Mouse (Mus musculus) neural tube, embryonic 12.5 days (tissue): ENCODE measurements at regions not wholly inside any gene's neighbourhood (a gene's known extent, or its start where the extent isn't known, plus 50 kb on each side); places are given as distances from the start of the nearest gene placed in this dataset.
A peak's percentile ranks its signal among the peaks of the same experiment; 100 is the strongest.
"Not testable (repeated sequence)": the region's sequence is repeated elsewhere in the genome, so short reads cannot be mapped to it uniquely, and the experiment has no call there.

ENCODE experiments used
- ATAC-seq: fragments of 200-750 bp; cut with Nextera tagmentation; 2 replicates; pipeline ENCODE4 v1.8.0; 2017; ENCODE audit warnings: low read depth, mild to moderate bottlenecking, moderate TSS enrichment, moderate library complexity; ENCODE audit not compliant: low FRiP score
- H3K27ac ChIP-seq: fragments of 300-500 bp; sonication (generic); 2 replicates; pipeline ENCODE4 v1.5.1; 2016
- H3K27me3 ChIP-seq: fragments of 300-500 bp; sonication (generic); replicated peaks from 2 replicates; pipeline ENCODE4 v1.6.1; 2016; ENCODE audit warnings: mild to moderate bottlenecking
- H3K36me3 ChIP-seq: fragments of 300-500 bp; sonication (generic); 2 replicates; pipeline ENCODE4 v1.6.1; 2016; ENCODE audit warnings: mild to moderate bottlenecking
- H3K4me1 ChIP-seq: fragments of 300-500 bp; sonication (generic); 2 replicates; pipeline ENCODE4 v1.6.1; 2016
- H3K4me2 ChIP-seq: fragments of 300-500 bp; sonication (generic); replicated peaks from 2 replicates; pipeline ENCODE4 v1.6.1; 2016; ENCODE audit warnings: mild to moderate bottlenecking
- H3K4me3 ChIP-seq: fragments of 300-500 bp; sonication (generic); 2 replicates; pipeline ENCODE4 v1.5.1; 2016
- H3K9ac ChIP-seq: fragments of 300-500 bp; sonication (generic); 2 replicates; pipeline ENCODE4 v1.6.1; 2016; ENCODE audit warnings: mild to moderate bottlenecking
- H3K9me3 ChIP-seq: fragments of 300-500 bp; sonication (generic); 2 replicates; pipeline ENCODE4 v1.6.1; 2016; ENCODE audit warnings: mild to moderate bottlenecking
- whole genome bisulfite sequencing: fragments of 180-500 bp; shearing (Covaris S2); methylation state at CpG from one replicate; pipeline ENCODE4 v1.1.7; 2016; 5-methylcytosine and 5-hydroxymethylcytosine counted together

DNA sequence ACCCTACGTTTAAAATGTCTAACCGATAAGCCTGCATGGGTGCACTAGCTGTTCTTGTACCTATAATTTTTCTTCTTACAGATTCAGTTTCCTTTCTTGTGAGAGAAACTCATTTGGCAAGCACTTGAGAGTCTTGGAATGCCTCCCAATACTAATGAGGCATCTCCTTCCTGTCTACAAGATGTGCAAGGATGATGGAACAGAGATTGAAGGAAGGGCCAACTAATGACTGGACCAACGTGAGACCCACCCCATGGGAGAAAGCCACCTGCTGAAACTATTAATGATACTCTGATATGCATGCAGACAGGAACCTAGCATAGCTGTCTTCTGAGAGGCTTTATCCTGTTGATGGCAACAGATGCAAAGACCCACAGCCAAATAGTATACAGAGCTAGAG is 179.9 kb upstream of the Slitrk6 start:
- Histone ChIP-seq H3K36me3 (no peaks in the 10 kb centered on the region), H3K4me1 (no peaks in the 10 kb centered on the region), H3K9me3 (no peaks in the 10 kb centered on the region), H3K4me2 (no peak overlapping the region), H3K4me3 (no peak overlapping the region), H3K27ac (no peak overlapping the region), H3K9ac (no peak overlapping the region), H3K27me3 (no peaks in the 10 kb centered on the region)
- no peak for ATAC-seq
- 92% methylated on average over 3 of the region's 3 CpGs for WGBS

DNA sequence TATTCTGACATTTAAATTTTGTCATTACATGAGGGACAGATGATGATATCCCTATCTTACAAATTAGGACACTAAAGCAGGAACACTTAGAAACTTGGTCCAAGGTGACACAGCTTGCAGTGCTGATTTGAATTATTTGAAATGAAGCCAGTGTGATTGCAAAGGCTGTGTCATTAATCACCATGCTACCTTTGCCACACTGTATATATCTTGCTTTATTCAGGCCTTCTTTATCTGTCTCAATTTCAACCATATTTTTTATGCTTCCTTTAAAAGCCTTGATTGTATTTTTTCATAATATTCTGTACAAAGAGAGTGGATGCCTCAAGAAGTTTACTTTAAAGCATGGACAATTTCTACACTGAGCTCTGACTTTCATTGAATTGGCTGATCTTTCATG is 167.0 kb upstream of the Slitrk6 start:
- H3K4me2 ChIP-seq: no peak overlapping the region
- no peaks in the 10 kb centered on the region for H3K27me3 ChIP-seq
- no peaks in the 10 kb centered on the region for H3K9me3 ChIP-seq
- no peak overlapping the region for H3K4me3 ChIP-seq
- no peaks in the 10 kb centered on the region for H3K36me3 ChIP-seq
- no peak overlapping the region for H3K27ac ChIP-seq
- H3K9ac ChIP-seq: no peak overlapping the region
- ATAC-seq: no peak
- H3K4me1 ChIP-seq: no peaks in the 10 kb centered on the region

DNA sequence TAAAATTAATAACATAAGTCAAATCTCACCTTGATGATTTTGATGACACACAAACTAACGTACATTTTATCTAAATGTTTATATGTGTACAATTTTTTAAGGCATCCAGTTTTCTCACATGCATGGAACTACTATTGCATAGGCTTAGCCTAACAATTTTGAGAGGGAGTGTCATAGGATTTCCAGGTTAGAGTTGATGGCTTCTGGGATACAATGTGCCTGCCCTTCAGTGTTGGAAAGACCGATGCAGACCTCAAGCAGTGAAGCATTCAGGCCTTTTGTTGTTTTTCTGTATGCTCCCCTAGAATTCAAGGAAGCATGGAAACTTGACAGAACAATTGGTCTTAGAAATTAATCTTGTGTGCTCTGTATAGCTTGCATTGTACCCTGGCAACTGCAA is 158.4 kb upstream of the Slitrk6 start:
- no peak overlapping the region for H3K4me3 ChIP-seq
- H3K27ac ChIP-seq: no peak overlapping the region
- no peak overlapping the region for H3K4me2 ChIP-seq
- H3K27me3 ChIP-seq: no peaks in the 10 kb centered on the region
- 58% methylated on average over 2 of the region's 2 CpGs for WGBS
- no peaks in the 10 kb centered on the region for H3K9me3 ChIP-seq
- no peaks in the 10 kb centered on the region for H3K4me1 ChIP-seq
- H3K36me3 ChIP-seq: no peaks in the 10 kb centered on the region
- no peak overlapping the region for H3K9ac ChIP-seq
- no peak for ATAC-seq

DNA sequence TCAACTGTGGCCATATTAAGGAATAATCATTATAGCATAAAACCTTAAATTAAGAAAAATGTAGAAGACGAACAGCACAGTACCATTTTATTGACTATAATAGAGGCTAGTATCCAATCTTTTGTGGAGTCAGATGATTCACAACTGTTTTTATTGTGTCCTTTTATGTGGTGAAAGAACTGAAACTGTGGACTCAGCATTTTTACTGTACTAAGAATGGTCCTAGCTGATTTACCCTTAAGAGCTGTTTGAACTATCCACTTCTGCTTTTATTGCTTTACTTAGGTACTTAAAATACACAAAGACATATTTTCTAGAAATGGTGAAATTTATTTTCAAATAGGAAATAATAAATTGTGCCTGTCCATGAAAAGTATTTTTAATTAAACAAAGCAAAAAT is 137.9 kb upstream of the Slitrk6 start:
- WGBS: 84% methylated on average over 1 of the region's 1 CpGs
- ATAC-seq: no peak

DNA sequence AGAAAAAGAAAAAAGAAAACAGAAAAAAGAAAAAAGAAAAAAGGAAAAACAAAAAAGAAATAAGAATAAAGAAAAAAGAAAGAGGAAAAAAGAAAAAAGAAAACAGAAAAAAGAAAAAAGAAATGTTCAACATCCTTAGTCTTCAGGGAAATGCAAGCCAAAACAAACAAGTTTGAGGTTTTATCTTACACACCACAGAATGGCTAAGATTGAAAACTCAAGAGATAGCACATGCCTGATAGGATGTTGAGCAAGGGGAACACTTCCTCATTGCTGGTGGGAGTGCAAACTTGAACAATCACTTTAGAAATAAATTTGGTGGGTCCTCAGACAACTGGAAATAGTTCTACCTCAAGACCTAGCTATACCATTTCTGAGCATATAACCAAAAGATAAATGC is 116.4 kb upstream of the Slitrk6 start:
- Histone ChIP-seq H3K27ac (no peak overlapping the region), H3K4me2 (no peak overlapping the region), H3K4me3 (no peak overlapping the region), H3K4me1 (no peaks in the 10 kb centered on the region), H3K9ac (no peak overlapping the region), H3K9me3 (no peaks in the 10 kb centered on the region), H3K36me3 (no peaks in the 10 kb centered on the region), H3K27me3 (no peaks in the 10 kb centered on the region)
- ATAC-seq: no peak

More for the DNA sequence above, 137.9 kb upstream of the Slitrk6 start:
- H3K27ac ChIP-seq: no peak overlapping the region
- no peak overlapping the region for H3K4me3 ChIP-seq
- H3K27me3 ChIP-seq: no peaks in the 10 kb centered on the region
- no peaks in the 10 kb centered on the region for H3K9me3 ChIP-seq
- H3K36me3 ChIP-seq: no peaks in the 10 kb centered on the region
- no peak overlapping the region for H3K4me2 ChIP-seq
- H3K4me1 ChIP-seq: no peaks in the 10 kb centered on the region
- H3K9ac ChIP-seq: no peak overlapping the region

DNA sequence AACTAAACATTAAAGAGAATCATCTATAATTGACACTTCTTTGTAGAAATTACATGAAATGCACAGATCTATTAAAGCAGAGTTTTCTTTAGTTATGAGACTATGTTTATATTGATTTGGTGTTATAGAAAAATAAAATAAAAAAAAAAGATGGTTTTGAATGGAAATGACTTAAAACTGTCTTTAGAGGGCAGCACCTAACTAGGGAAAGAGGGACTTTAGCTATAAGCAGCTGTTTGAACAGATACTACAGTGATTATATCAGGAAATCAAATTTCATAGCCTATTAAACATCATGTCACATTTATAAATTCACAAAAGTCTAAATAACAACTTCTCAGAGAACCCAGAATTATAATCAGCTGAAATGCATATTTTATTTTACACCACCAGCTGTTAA is 69.7 kb upstream of the Slitrk6 start:
- Histone ChIP-seq H3K9me3 (no peaks in the 10 kb centered on the region), H3K36me3 (no peaks in the 10 kb centered on the region), H3K27ac (no peak overlapping the region), H3K4me1 (no peaks in the 10 kb centered on the region), H3K27me3 (no peaks in the 10 kb centered on the region), H3K4me3 (no peak overlapping the region), H3K9ac (no peak overlapping the region), H3K4me2 (no peak overlapping the region)
- peak; percentile 50; the same call in 1 of the 2 replicates for ATAC-seq

DNA sequence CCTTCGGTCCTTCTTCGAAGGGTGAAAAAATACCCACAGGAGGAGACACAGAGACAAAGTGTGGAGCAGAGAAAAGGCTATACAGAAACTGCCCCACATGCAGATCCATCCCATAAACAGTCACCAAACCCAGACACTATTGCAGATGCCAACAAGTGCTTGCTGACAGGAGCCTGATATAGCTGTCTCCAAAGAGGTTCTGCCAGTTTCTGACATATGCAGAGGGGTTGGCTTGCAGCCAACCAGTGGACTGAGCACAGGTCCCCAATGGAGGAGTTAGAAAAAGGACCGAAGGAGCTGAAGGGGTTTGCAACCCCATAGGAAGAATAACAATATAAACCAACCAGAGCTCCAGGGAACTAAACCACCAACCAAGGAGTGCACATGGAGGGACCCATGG is 67.2 kb upstream of the Slitrk6 start:
- not testable (repeated sequence) for H3K27ac ChIP-seq, H3K27me3 ChIP-seq, H3K9ac ChIP-seq, H3K4me1 ChIP-seq, H3K9me3 ChIP-seq, ATAC-seq, H3K4me2 ChIP-seq, H3K4me3 ChIP-seq, H3K36me3 ChIP-seq
- WGBS: 87% methylated on average over 3 of the region's 3 CpGs
